Mouse (Mus musculus): Measurements from ENCODE around the gene Acpp.
"Not testable (repeated sequence)": the region's sequence is repeated elsewhere in the genome, so short reads cannot be mapped to it uniquely, and the experiment has no call there.

The Acpp gene

DNA sequence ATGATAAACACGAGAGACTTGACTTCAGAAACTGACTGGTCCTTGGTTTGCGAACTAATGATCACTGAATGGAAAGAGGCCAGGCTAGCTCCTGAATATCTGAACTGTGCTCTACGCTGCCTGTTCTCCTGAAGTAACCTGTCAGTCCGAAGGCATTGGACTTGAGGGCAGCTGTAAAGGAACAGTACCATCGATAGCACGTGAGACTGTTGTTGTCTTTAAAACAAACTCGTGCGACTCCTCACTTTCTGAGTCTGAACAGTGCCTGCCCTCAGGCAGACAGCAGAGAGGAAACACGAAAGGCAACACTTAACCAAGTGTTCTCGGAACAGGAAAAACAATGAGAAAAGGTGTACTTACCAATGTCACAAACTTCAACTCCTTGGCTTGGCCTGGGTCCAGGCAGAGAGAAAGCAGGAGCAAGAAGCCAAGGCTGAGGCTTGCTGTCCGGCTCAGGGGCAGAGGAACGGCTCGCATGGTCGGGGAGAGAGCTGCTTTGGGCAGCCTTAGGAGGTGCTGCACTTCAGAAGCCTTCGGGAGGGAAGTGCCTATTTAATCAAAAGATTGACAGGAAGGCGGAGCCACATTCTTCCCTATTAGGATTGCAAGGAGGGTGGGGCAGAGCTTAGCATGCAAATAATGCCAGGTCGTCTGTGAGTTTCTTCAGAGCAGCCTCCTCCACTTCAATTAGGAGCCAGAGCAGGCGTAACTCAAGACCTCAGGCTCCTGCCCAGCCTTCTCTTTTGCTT is at the start of gene Acpp:
Gene Acpp (minus strand): TSS at position 566 of the 749 bp plus-strand sequence.
- peak; percentile 8 for DNase-seq (ENCODE audit: extremely low spot score, low read depth, low spot score)

DNA sequence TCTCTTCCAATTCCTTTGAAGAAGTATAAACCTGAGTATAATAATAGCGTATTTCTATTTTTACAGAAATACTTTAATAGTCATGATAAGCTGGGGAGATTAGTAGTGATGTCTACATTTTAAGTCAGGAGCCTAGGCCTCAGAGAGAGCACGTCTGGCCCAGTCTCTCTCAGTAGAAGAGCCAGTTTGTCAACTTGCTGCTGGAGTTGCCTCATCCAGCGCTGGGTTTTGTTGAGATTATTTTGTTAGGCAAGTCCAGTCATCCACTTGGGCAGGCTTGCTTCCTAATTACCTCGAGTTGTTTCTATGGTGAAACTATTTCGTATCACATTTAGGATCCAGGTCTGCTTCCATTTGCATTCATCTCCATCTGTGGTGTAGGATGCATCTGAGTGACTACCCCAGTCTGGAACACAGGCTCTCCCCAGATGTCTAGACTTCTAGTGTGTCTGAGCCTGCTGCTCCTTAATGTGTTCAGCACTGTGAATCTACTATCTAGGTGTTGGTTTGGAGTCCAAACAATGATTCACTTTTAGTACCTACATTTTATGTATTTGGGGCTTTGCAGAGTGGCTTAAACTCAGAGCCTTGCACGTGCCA is 45.1 kb upstream of the Acpp start:
- DNase-seq (ENCODE audit: extremely low spot score, low read depth, low spot score), result no peak

DNA sequence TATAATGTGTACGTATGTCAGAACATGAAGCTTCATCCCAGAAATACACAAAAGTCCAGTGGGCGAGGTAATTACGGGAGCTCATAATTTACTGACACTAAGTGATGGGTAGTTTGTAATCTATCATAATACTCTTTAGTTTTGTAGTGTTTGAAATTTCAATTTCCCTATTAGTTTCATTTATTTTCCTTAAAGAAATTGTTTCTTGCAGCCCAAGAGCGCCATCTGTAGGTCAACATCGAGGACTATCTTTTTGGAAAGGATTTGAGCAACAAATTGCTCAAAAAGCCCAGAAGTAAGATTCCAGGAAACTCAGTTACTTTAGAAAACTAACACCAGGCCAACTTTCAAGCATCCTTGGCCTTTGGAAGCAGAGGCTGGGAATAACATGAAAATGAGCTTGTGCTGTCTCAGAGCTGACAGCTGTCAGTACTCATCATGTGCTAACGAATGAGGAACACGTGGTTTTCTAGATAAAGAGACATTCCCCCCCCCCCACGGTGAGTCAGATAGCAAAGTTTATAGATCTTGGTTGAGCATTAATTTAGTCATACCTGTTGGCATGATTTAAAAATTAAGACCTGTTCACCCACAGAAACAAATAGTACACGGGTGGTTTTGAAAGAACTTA is 42.1 kb upstream of the Acpp start:
- peak; percentile 39 for DNase-seq (ENCODE audit: extremely low spot score, low read depth, low spot score)

DNA sequence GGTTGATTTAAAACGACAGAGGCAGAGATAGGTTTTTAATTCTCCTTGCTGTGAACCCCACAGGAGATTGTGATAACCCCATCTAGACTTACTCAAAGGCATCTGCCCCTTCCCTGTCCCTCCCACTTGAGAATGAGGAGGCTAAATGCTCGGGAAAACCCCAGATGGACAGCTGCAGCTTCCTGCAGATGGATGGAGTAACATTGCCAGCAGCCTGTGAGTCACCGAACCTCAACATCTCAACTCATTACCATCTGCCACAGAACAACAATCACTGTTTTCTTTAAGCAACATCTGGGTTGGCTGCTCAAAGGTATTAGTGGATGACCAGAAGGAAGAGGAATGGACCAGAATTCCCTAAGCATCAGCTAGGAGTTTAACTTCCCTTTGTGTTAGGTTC is 38.0 kb upstream of the Acpp start:
- no peak for DNase-seq (ENCODE audit: extremely low spot score, low read depth, low spot score)

DNA sequence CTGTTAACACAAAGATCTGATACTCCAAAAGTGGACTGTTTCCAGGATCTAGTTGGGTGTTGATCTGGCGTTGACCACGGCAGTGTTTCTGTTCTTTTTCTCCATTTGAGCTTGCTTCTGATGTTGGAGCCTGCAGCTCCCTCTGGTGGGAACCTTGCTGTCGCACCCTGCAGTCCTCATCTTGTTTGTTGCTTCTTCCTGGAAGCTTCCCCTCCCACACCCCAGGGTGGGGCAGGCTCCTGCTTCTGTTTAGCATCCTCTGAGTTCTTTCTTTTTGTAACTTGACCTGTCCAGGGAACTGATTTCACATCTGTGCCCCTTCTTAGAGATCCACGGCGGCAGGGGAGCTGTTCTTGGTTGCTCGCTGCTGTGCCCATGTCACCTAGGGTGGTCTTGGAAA is 35.7 kb upstream of the Acpp start:
- peak; percentile 18 for DNase-seq (ENCODE audit: extremely low spot score, low read depth, low spot score)

DNA sequence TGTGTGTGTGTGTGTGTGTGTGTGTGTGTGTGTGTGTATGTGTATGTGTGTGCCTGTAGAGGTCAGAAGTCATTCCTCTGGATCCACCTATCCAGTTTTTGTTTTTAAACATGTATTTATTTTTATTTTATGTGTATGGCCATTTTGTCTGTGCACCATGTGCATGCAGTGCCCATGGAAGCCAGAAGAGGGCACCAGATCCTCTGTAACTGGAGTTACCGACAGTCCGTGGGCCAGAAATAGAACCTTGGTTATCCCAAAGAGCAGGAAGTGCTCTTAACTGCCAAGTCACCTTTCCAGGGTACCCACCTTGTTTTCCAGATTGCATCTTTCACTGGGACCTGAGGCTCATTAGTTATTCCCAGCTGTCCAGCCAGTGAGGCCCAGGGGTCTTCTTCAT is 29.4 kb upstream of the Acpp start:
- DNase-seq (ENCODE audit: extremely low spot score, low read depth, low spot score), result no peak

DNA sequence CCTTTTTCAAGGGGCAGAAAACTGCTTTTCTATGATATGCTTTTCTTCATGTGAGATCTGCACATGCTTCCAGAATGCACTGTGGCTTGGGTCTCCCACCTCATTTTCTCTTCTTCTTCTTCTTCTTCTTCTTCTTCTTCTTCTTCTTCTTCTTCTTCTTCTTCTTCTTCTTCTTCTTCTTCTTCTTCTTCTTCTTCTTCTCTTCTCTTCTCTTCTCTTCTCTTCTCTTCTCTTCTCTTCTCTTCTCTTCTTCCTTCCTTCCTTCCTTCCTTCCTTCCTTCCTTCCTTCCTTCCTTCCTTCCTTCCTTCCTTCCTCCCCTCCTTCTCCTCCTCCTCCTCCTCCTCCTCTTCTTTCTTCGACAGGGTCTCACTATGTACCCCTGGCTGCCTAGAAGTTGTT is 24.4 kb upstream of the Acpp start:
- DNase-seq (ENCODE audit: extremely low spot score, low read depth, low spot score), result not testable (repeated sequence)

DNA sequence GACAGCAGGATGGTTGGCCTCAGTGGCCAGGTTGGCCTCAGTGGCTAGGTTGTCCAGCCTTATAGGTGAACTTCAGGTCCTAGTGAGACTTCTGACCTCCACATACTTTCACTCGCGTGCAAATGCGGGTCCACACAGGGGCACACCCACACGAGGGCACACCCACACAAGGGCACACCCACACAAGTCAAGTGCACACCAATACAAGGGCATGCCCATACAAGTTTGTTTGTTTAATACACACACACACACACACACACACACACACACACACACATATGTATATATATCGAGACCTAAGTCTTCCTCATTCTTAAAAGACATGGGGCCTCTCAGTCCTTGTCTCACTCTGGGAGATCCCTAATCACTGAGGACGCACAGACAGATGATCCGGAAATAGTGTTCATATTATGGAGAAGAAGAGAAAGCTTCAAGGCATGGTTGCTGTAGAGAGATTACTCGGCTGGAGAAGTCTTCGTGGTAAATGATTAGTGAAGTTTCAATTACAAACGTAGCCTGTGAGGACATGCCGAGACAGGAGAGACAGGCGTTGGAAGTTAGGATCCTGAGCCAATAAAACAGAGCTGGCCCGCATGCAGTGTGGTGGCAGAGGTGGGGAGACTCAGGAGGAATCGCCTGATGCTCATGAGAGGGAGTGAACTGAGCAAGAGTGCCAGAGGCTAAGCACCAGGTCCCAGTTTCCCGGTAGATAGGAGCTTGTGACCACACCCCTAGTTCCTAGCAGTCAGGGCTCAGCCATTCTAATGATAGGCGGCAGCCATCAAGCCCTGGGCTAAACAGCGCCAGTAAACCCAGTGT is 23.7 kb upstream of the Acpp start:
- no peak for DNase-seq (ENCODE audit: extremely low spot score, low read depth, low spot score)

DNA sequence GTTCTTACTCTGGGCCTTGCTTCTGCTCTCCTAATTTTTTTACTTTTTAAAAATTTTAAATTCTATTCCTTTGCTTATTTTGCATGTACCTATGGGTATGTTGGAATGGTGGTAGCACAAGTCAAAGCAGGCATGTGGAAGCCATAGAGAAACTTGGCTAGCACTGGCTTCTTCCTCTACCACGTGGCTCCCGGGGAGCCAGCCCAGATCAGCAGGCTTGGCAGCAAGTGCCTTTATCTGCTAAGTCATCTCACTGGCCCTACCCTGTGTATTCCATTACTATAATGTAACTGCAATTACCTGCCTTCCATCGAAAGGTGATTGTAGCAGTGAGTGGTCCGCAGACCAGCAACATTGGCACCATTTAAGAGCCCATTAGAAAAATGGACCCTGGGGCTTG is 22.8 kb upstream of the Acpp start:
- no peak for DNase-seq (ENCODE audit: extremely low spot score, low read depth, low spot score)

DNA sequence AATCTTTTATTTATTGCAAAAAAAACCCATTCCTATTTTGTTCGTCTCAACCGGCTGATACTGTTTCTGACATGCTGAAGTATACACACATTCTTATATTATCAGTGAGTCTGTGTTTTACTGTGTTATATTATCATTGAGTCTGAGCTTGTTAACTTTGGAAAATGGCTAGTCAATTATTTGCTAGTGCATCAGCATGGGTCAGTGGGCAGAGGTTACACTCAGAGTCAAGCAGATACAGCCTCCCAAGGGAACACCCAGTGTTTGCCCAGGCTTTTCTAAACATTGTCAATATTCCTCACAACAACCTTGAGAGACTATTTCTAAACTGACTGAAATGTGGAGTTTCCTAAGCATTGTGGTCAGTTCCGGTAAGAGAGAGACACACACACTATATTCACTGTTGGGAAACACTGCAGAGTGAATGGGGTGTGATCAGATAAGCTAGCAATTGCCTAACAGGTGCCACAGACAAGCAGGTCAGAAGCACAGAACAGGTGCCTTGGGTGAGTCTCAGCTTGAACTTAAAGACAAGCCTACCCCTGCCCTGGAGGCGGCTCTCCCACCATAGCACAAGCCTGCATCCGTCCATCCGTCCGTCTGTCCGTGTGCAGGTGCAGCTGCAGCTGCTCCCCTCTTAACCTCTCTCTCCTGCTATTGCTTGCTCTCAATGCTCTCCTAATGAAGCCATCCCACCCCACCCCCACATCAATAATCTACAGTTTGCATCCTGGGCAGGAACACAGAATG is 18.1 kb upstream of the Acpp start:
- DNase-seq (ENCODE audit: extremely low spot score, low read depth, low spot score), result no peak

DNA sequence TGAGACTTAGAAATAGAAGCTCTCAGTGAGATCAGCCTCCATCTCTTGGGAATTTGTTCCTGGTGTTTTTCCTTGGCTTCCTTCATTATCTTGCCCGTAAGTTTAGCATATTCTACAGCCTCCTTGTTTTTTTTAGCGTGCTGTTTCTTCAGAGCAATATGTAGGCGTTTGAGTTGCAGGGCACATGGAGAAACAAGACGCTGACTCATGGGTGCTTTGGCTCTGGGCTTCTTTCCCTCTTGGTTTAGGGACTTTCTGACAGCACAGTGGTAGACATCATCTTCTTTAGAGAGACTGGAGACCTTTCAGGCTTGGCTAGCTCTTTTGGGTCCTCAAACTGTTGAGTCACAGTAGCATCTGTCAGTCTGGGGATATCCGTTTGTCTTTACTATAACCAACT is 6.6 kb upstream of the Acpp start:
- DNase-seq (ENCODE audit: extremely low spot score, low read depth, low spot score), result no peak

DNA sequence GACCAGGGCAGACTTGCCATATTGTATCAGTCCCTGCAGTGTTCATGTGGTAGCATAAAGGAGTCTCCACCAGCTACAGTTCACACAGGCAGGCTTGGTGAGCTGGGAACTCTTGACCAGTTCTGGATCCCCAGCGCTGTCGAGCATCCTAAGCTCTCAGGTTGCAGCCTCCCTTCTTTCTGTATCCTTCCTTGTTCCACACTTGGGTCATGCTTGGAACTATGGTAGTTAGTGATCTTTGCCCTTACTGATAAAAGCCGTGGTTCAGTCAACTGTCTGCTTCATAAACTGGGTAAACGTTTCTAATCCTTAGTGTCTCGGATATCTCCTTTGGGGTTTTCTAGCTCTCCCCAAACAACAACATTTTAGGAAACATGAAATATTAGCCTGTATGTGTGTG is 1.9 kb upstream of the Acpp start:
- DNase-seq (ENCODE audit: extremely low spot score, low read depth, low spot score), result no peak

DNA sequence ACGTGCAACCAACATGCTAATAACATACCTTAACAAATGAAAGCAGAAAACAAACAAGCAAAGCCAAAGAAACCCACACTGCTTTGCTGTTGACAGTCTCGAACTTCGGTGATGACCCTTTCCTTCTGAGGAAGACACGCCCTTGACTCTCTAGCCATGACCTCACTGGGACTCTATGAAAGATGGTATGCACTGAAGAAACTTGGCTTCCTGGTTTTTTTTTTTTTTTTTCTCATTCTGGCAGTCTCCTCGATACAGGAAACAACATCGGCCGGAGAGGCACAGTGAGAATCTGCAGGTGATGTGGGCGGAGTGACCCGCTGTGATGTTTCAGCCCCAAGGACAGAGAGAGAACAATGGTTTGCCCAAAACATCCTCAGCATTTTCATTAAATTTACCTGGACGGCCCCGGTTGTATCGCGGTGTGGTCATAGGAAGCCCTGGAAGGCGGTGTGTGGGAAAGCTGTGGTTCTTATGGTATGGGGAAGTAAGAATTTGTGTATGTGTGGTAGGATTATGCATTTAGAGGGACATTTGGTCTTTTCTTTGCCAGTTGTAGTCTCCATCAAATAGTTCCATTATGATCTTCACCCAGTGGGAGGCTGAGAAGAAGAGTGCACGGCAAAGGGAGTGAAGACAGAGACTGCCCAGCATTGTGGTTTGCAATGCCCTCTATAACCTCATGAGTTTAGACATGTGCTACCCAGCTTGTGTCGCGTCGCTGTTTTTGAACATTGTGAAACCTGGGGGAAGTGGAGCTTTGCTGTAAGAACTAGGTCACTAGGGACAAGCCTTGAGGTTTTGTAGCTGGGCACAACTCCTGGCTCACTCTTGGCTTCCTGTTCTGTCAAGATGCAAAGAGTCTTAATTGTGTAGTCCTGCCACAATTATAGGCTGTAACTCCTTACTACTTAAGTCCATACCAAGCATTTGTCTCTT is 1.2 kb upstream of the Acpp start:
- DNase-seq (ENCODE audit: extremely low spot score, low read depth, low spot score), result no peak

DNA sequence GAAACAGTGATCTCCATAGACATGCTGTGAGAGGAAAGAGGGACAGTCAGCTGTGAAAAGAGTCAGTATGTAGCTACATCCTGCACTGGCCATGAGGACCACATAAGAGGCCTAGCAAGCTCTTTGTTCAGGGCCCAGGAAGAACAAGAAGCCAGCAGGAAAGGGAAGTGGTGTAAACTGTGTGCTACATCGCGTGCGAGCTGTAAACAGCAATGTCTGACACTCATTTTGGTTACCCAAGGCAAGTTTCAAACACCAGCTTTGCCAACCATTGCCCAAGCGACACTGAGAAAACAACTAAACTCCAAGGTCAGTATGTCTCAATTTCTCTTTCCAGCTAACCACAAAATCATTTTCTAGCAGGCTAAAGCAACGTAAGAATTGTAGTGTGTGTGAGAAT is 6.2 kb downstream of the Acpp start:
- DNase-seq (ENCODE audit: extremely low spot score, low read depth, low spot score), result no peak

DNA sequence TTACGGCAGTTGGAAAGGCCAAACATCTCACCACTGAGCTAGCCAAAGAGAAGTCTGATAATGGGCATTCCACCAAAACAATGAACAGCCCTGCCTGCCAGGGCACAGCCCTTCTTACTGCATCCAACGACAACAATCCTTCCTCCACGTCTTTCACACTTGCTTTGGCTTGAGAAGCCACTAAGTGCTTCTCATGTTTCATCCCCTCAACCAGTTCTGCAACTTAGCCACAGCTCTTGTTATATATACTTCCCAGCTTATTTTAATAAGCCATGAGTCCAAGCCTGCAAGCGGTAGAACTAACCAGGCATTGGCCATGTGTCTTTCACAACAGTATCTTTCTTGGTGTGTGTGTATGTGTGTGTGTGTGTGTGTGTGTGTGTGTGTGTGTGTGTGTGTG is 8.9 kb downstream of the Acpp start:
- DNase-seq (ENCODE audit: extremely low spot score, low read depth, low spot score), result no peak

DNA sequence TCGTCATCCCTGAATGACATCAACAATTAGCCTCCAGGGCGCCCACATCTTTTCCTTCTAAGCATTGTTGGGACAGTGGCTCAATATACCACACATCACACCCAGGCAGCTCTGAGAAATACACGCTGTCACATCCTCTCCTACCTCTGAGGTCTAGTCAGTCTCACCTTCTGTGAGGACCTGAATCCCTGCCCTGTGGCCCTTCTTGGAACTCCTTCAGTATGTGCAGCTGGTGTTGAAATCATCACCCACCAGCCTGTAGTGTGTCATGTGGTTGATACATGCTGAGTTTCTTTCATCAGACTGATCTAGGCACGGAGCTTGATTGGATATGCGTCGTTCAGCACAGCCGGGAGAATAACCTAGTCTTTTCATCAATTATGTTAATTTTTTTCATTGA is 16.0 kb downstream of the Acpp start:
- no peak for DNase-seq (ENCODE audit: extremely low spot score, low read depth, low spot score)

DNA sequence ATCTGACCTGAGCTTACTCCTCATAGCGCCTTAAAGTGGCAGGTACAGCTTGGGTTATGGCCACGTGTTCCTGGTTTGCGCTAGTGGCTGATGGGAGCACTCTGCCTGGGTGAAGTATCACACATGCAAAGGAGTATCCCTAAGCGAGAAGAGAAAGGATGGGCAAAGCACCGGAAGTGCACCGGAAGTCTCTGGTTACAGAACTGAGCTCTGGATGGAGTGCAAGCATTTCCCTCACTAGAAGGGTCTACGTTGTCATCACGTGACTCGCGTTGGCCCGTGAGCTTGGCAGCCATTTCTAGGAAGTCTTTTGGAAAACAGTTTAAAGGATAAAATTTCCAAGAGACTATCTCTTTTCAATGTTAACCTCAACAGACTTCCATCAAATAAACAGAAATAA is 21.2 kb downstream of the Acpp start:
- DNase-seq (ENCODE audit: extremely low spot score, low read depth, low spot score), result no peak

DNA sequence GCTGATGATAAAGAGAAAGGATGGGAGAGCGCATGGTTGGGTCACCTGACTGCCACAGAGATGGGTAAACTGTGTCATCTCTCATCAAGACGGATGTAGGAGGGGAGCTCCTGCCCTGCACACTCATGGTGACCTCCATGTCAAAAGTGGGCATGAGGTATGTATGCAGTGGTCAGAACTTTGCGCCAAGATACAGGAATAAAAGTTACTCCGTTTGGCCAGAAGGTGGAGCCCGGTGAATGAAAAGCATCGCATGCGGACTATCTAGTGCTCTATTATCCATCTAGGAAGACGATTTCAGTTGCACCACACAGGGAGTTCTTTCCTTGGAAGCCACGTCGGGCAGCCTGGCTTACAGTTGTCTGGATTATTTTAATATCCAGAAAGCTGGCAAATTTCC is 22.0 kb downstream of the Acpp start:
- peak; percentile 31 for DNase-seq (ENCODE audit: extremely low spot score, low read depth, low spot score)

DNA sequence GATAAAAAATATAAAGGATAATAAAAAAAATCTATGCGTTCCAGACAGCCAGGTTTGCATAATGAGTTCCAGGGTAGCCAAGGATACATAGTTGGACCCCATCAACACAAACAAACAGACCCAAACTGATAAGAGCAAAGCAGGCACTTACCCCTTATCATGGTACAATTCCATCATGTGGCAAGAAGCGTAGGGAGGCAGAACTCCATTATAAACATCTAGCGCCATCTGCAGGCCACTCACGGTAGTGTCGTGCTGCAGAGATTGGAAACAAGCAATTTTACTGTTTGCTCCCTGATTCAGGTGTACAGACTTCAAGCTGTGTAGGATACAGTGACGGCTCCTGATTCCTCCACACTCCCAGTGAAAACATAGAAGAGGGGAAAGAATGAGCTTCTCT is 30.8 kb downstream of the Acpp start:
- DNase-seq (ENCODE audit: extremely low spot score, low read depth, low spot score), result peak; percentile 54
